Mouse (Mus musculus): ENCODE measurements around the gene Phf11d. TPM values are rescaled to one million over a fixed set of nuclear protein-coding genes. Genes with fewer than 3 reads are reported as not detected.
"Not testable (repeated sequence)": the region's sequence is repeated elsewhere in the genome, so short reads cannot be mapped to it uniquely, and the experiment has no call there.

Phf11d gene
- polyA plus RNA-seq, 1 experiment from 2014 or later = 1.9 TPM

DNA sequence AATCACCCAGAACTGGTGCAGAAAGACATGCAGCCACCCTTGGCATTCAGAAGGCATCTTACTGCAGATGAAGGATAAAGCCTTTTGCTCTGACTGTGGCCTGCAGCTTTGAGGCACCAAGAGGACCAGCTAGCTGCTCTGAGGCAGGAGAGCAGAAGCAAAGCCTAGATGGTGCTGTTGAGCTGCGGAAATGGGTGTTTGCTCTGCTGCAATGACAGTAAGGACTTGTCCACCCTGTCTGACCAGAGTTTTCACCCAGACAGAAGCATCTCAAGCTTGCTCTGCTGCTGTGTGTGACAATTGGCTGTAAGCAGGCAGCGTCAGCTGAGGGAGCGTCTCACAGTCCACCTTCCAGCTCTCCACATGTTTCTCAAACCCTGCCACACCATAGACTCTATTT, 34.8 kb downstream of the Phf11d start:
- not testable (repeated sequence) for H3K4me2 ChIP-seq (replicated peaks); H3K4me3 ChIP-seq (replicated peaks); ATAC-seq (ENCODE audit: insufficient number of reproducible peaks, low FRiP score, low TSS enrichment, low read depth); H3K36me3 ChIP-seq; H3K9me3 ChIP-seq (replicated peaks); H3K4me1 ChIP-seq; H3K27ac ChIP-seq (replicated peaks); H3K9ac ChIP-seq; H3K27me3 ChIP-seq
- 41% methylated on average over 3 of the region's 3 CpGs for WGBS

DNA sequence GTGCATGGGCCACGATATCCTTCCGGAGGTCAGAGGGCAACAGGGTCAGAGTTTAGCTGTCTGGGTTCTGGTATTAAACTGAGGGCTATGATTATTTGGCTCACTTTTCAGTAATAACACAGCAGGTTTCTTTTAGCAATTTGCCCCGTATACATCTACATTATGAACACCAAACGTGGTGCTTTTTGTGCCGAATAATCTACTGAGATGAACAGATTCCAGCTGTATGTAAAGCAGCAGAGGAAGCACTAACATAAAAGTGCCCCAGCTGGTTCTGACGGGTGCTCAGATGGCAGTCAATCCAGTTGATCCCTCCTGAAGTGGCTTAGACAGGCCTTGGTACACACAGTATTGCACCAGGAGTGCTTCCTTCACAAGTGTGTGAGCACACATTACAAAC, 45.3 kb downstream of the Phf11d start:
- not testable (repeated sequence) for ATAC-seq (ENCODE audit: insufficient number of reproducible peaks, low FRiP score, low TSS enrichment, low read depth); H3K4me2 ChIP-seq (replicated peaks); H3K4me1 ChIP-seq; H3K27me3 ChIP-seq; H3K4me3 ChIP-seq (replicated peaks); H3K9ac ChIP-seq; H3K36me3 ChIP-seq; H3K27ac ChIP-seq (replicated peaks); H3K9me3 ChIP-seq (replicated peaks)
- 62% methylated on average over 6 of the region's 6 CpGs for WGBS

DNA sequence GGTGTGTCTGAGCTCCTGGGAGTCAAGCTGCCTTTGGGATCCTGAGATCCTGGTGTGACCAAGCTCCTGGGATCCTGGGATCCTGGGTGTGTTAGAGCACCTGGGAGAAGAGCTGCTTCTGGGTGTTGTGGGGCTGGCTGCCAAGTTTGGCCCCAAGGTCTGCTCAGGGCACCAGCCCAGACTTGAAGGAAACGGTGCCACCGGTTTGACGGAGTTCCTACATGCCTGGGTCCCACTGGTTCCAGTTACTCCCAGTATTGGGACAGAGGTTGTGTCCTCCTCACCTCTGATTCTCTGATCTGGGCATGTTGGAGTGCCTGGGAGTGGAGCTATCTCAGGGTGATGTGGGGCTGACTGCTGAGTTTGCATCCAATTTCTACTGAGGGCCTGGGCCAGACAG, 46.2 kb downstream of the Phf11d start:
- not testable (repeated sequence) for ATAC-seq (ENCODE audit: insufficient number of reproducible peaks, low FRiP score, low TSS enrichment, low read depth); H3K36me3 ChIP-seq; H3K27me3 ChIP-seq; H3K9ac ChIP-seq; H3K9me3 ChIP-seq (replicated peaks); H3K4me1 ChIP-seq; H3K4me3 ChIP-seq (replicated peaks); H3K27ac ChIP-seq (replicated peaks); H3K4me2 ChIP-seq (replicated peaks)
- WGBS = 79% methylated on average over 3 of the region's 3 CpGs

Other genes starting within 250 kb of the Phf11d start
- gene 1700129C05Rik, start 222.6 kb downstream of the Phf11d start, polyA plus RNA-seq (2015; fragmentation: Nextera tagmentation; extraction: Ambion mirVana) = not detected in 2 replicates
- not detected in 2 replicates for gene Gm5142, start 186.7 kb downstream of the Phf11d start, polyA plus RNA-seq (2015; fragmentation: Nextera tagmentation; extraction: Ambion mirVana)
- 44.5 and 48.3 TPM in 2 replicates for gene Rcbtb1, start 164.3 kb downstream of the Phf11d start, polyA plus RNA-seq (2015; fragmentation: Nextera tagmentation; extraction: Ambion mirVana)
- not detected in 2 replicates for gene Gm6904, start 105.3 kb downstream of the Phf11d start, polyA plus RNA-seq (2015; fragmentation: Nextera tagmentation; extraction: Ambion mirVana)
- not detected in 2 replicates for gene Phf11a, start 67.9 kb downstream of the Phf11d start, polyA plus RNA-seq (2015; fragmentation: Nextera tagmentation; extraction: Ambion mirVana)
- gene Phf11b, start 24.1 kb downstream of the Phf11d start, polyA plus RNA-seq (2015; fragmentation: Nextera tagmentation; extraction: Ambion mirVana) = 0.85 and 1.1 TPM in 2 replicates
- gene Phf11c, start 29.9 kb upstream of the Phf11d start, polyA plus RNA-seq (2015; fragmentation: Nextera tagmentation; extraction: Ambion mirVana) = 0.46 and 0.51 TPM in 2 replicates
- 9.2 and 10.0 TPM in 2 replicates for gene Setdb2, start 75.4 kb upstream of the Phf11d start, polyA plus RNA-seq (2015; fragmentation: Nextera tagmentation; extraction: Ambion mirVana)
- 34.9 and 39.8 TPM in 2 replicates for gene Cab39l, start 75.5 kb upstream of the Phf11d start, polyA plus RNA-seq (2015; fragmentation: Nextera tagmentation; extraction: Ambion mirVana)
- 32.5 and 33.1 TPM in 2 replicates for gene Cdadc1, start 232.5 kb upstream of the Phf11d start, polyA plus RNA-seq (2015; fragmentation: Nextera tagmentation; extraction: Ambion mirVana)

All from embryonic facial prominence, embryonic 15.5 days (tissue).